Mouse (Mus musculus) spleen, postnatal 10 days (tissue): Measurements from ENCODE around the gene Tsga13.

ENCODE experiments used
- DNase-seq, 2 experiments: peaks; one replicate each; pipeline ENCODE4 v3.0.0; 2021 to 2022; ENCODE audit warnings: low spot score in 2 of 2

The Tsga13 gene

DNA sequence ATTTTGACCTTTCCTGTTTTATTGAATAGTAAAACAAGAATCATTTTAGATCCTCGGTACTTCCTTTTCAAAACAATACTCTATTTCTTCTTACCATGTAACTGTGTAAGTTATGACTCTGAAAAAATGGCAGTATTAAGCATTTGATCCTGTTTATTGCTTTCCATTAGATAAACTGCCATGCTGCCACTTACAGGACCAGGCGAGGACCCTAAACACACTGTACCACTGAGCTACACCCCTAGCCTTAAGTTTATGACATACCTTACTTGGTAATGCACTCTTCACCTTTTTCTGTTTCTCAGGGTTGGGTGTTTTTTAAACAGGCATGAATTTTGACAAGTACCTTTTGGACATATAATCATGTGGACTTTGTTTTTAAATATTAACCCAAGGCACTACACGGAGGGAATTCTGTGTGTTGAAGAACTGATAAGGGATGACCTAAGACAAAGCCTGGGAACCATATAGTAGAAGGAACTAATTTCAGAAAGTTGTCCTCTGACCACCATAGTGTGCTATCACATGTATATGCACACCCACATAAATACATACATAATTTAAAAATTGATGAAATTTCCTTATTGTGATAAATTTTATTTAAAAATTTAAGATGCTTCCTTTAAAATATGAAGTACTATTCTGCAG lies 50.2 kb downstream of the Tsga13 start:
- no peak for DNase-seq

DNA sequence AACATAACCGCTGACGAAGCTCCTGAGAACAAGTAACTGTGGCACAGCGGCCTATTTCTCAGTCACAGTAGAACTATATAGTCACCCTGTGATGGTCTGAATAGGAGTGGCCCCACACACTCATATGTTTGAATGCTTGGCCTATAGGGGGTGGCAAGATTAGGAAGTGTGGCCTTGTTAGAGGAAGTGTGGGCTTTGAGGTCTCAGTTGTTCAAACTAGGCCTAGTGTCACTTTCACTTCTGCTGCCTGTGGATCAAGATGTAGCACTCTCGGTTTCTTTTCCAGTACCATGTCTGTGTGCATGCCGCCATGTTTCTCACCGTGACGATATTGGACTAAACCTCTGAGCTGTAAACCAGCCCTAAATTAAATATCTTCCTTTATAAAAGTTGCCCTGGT lies 59.4 kb downstream of the Tsga13 start:
- DNase-seq, result peak in 1 of 2 experiments; percentile 10

DNA sequence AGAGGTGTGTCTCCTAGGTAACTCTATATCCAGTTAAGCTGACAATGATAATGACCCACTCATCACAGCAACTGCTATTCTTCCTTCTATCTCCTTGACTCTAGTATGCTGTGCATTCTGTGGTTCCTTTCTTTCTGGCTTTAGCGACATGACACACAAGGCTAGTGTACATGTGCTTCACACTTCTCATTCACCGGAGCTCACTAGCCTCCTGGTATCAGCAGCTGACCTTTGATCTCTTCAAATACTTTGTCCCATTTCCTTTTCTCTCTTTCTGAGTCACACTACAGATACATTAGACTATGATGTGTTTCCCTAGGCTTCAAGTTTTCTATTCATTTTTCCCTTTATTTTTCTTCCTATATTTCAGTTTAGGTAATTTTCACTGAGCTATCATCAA lies 60.2 kb downstream of the Tsga13 start:
- no peak for DNase-seq

DNA sequence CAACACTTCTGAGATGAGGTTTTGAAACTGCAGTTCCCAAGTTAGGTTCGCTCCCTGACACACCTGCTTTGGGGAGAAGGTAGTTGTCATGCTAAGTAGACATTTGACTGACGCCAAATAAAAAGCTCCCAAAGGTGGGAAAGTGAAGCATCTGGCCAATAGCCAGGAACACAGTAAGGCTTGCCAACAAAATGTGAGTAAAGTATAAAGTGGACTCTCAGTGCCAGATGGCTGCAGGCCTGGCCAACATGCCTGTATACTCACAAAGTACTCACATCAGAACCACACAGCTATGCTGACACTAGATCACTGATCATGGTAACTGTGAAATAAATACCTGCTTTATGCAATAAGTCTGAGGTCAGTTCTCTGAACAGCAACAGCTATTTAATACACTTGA lies 65.6 kb downstream of the Tsga13 start:
- DNase-seq, result no peak
